Mouse (Mus musculus): ENCODE results near the gene Rnf216. TPM values are rescaled to one million over a fixed set of nuclear protein-coding genes. Genes with fewer than 3 reads are reported as not detected.

Gene Rnf216
- polyA plus RNA-seq, 1 experiment from 2014 or later, result 34.0 TPM

GRCm38 (mm10) chr5:143048232-143049012 is 64.4 kb downstream of the Rnf216 start:
- Histone ChIP-seq H3K4me2 (ENCODE audit: low read depth, low read length) (no peak overlapping the region), H3K9me3 (ENCODE audit: control insufficient read depth, low read length) (no peaks in the 10 kb centered on the region), H3K9ac (ENCODE audit: low read depth, low read length) (no peak overlapping the region), H3K4me3 (ENCODE audit: low read depth, low read length) (no peak overlapping the region), H3K36me3 (ENCODE audit: control insufficient read depth, insufficient read depth, low read length) (peaks cover 26% of the 10 kb centered on the region; the same call in 1 of the 2 replicates), H3K27me3 (replicated peaks; ENCODE audit: control insufficient read depth, insufficient read depth, low read length) (no peaks in the 10 kb centered on the region), H3K4me1 (ENCODE audit: control insufficient read depth, insufficient read depth, low read length) (peaks cover 19% of the 10 kb centered on the region), H3K27ac (replicated peaks; ENCODE audit: low read depth, low read length) (peak overlapping the region; percentile 84)
- DNase-seq (ENCODE audit: low spot score) (peak; percentile 65), ATAC-seq (ENCODE audit: low read depth) (peak; percentile 45; the same call in 1 of the 2 replicates)

- Histone ChIP-seq H3K4me3 (ENCODE audit: low read depth, low read length) (no peak overlapping the region), H3K4me2 (ENCODE audit: low read depth, low read length) (no peak overlapping the region), H3K4me1 (ENCODE audit: control insufficient read depth, insufficient read depth, low read length) (peaks cover 19% of the 10 kb centered on the region), H3K9me3 (ENCODE audit: control insufficient read depth, low read length) (no peaks in the 10 kb centered on the region), H3K9ac (ENCODE audit: low read depth, low read length) (no peak overlapping the region), H3K27ac (replicated peaks; ENCODE audit: low read depth, low read length) (peak overlapping the region; percentile 84), H3K36me3 (ENCODE audit: control insufficient read depth, insufficient read depth, low read length) (peaks cover 32% of the 10 kb centered on the region), H3K27me3 (replicated peaks; ENCODE audit: control insufficient read depth, insufficient read depth, low read length) (no peaks in the 10 kb centered on the region)
- ATAC-seq (ENCODE audit: low read depth) (no peak), DNase-seq (ENCODE audit: low spot score) (no peak)
- 96% methylated on average over 1 of the region's 1 CpGs for WGBS
These were observed 65.2 kb downstream of the Rnf216 start for GRCm38 (mm10) chr5:143047586-143047985.

GRCm38 (mm10) chr5:143043902-143044301 is 68.9 kb downstream of the Rnf216 start:
- Histone ChIP-seq H3K27ac (replicated peaks; ENCODE audit: low read depth, low read length) (no peak overlapping the region), H3K36me3 (ENCODE audit: control insufficient read depth, insufficient read depth, low read length) (peaks cover 35% of the 10 kb centered on the region), H3K9ac (ENCODE audit: low read depth, low read length) (no peak overlapping the region), H3K4me2 (ENCODE audit: low read depth, low read length) (no peak overlapping the region), H3K4me1 (ENCODE audit: control insufficient read depth, insufficient read depth, low read length) (0 out of 2 replicates have a peak, but pooled peaks cover 6% of the 10 kb centered on the region), H3K9me3 (ENCODE audit: control insufficient read depth, low read length) (no peaks in the 10 kb centered on the region), H3K4me3 (ENCODE audit: low read depth, low read length) (no peak overlapping the region), H3K27me3 (replicated peaks; ENCODE audit: control insufficient read depth, insufficient read depth, low read length) (no peaks in the 10 kb centered on the region)
- WGBS, result 74% methylated on average over 2 of the region's 2 CpGs
- no peak for ATAC-seq (ENCODE audit: low read depth)
- no peak for DNase-seq (ENCODE audit: low spot score)

- no peak for ATAC-seq (ENCODE audit: low read depth)
- no peaks in the 10 kb centered on the region for H3K27me3 ChIP-seq (replicated peaks; ENCODE audit: control insufficient read depth, insufficient read depth, low read length)
- WGBS, result 69% methylated on average over 2 of the region's 2 CpGs
- DNase-seq (ENCODE audit: low spot score), result no peak
- H3K9ac ChIP-seq (ENCODE audit: low read depth, low read length), result no peak overlapping the region
- H3K9me3 ChIP-seq (ENCODE audit: control insufficient read depth, low read length), result no peaks in the 10 kb centered on the region
- H3K4me3 ChIP-seq (ENCODE audit: low read depth, low read length), result no peak overlapping the region
- no peak overlapping the region for H3K27ac ChIP-seq (replicated peaks; ENCODE audit: low read depth, low read length)
- H3K4me1 ChIP-seq (ENCODE audit: control insufficient read depth, insufficient read depth, low read length), result 0 out of 2 replicates have a peak, but pooled peaks cover 4% of the 10 kb centered on the region
- H3K36me3 ChIP-seq (ENCODE audit: control insufficient read depth, insufficient read depth, low read length), result peaks cover 37% of the 10 kb centered on the region
- no peak overlapping the region for H3K4me2 ChIP-seq (ENCODE audit: low read depth, low read length)
These were observed 69.5 kb downstream of the Rnf216 start for GRCm38 (mm10) chr5:143043285-143043684.

- no peak for ATAC-seq (ENCODE audit: low read depth)
- no peak overlapping the region for H3K4me3 ChIP-seq (ENCODE audit: low read depth, low read length)
These were observed 74.0 kb downstream of the Rnf216 start for GRCm38 (mm10) chr5:143038794-143039193.

GRCm38 (mm10) chr5:143037201-143037600 is 75.6 kb downstream of the Rnf216 start:
- Histone ChIP-seq H3K27me3 (replicated peaks; ENCODE audit: control insufficient read depth, insufficient read depth, low read length) (no peaks in the 10 kb centered on the region), H3K9me3 (ENCODE audit: control insufficient read depth, low read length) (no peaks in the 10 kb centered on the region), H3K36me3 (ENCODE audit: control insufficient read depth, insufficient read depth, low read length) (peaks cover 19% of the 10 kb centered on the region; the same call in 1 of the 2 replicates), H3K9ac (ENCODE audit: low read depth, low read length) (no peak overlapping the region), H3K27ac (replicated peaks; ENCODE audit: low read depth, low read length) (no peak overlapping the region), H3K4me2 (ENCODE audit: low read depth, low read length) (no peak overlapping the region), H3K4me3 (ENCODE audit: low read depth, low read length) (no peak overlapping the region), H3K4me1 (ENCODE audit: control insufficient read depth, insufficient read depth, low read length) (peaks cover 7% of the 10 kb centered on the region; the same call in 1 of the 2 replicates)
- no peak for ATAC-seq (ENCODE audit: low read depth)
- 16% methylated on average over 1 of the region's 1 CpGs for WGBS
- DNase-seq (ENCODE audit: low spot score), result peak; percentile 80

More at GRCm38 (mm10) chr5:143038794-143039193, 74.0 kb downstream of the Rnf216 start:
- Histone ChIP-seq H3K9me3 (ENCODE audit: control insufficient read depth, low read length) (no peaks in the 10 kb centered on the region), H3K9ac (ENCODE audit: low read depth, low read length) (no peak overlapping the region), H3K27me3 (replicated peaks; ENCODE audit: control insufficient read depth, insufficient read depth, low read length) (no peaks in the 10 kb centered on the region), H3K27ac (replicated peaks; ENCODE audit: low read depth, low read length) (no peak overlapping the region), H3K4me2 (ENCODE audit: low read depth, low read length) (no peak overlapping the region), H3K4me1 (ENCODE audit: control insufficient read depth, insufficient read depth, low read length) (no peaks in the 10 kb centered on the region), H3K36me3 (ENCODE audit: control insufficient read depth, insufficient read depth, low read length) (peaks cover 27% of the 10 kb centered on the region)
- no peak for DNase-seq (ENCODE audit: low spot score)
- 78% methylated on average over 4 of the region's 4 CpGs for WGBS

GRCm38 (mm10) chr5:143036052-143036451 is 76.7 kb downstream of the Rnf216 start:
- WGBS, result 100% methylated on average over 1 of the region's 1 CpGs
- Histone ChIP-seq H3K4me2 (ENCODE audit: low read depth, low read length) (no peak overlapping the region), H3K4me3 (ENCODE audit: low read depth, low read length) (no peak overlapping the region), H3K9ac (ENCODE audit: low read depth, low read length) (no peak overlapping the region), H3K4me1 (ENCODE audit: control insufficient read depth, insufficient read depth, low read length) (peaks cover 7% of the 10 kb centered on the region; the same call in 1 of the 2 replicates), H3K27me3 (replicated peaks; ENCODE audit: control insufficient read depth, insufficient read depth, low read length) (no peaks in the 10 kb centered on the region), H3K36me3 (ENCODE audit: control insufficient read depth, insufficient read depth, low read length) (peaks cover 10% of the 10 kb centered on the region; the same call in 1 of the 2 replicates), H3K27ac (replicated peaks; ENCODE audit: low read depth, low read length) (no peak overlapping the region), H3K9me3 (ENCODE audit: control insufficient read depth, low read length) (no peaks in the 10 kb centered on the region)
- ATAC-seq (ENCODE audit: low read depth), result no peak
- DNase-seq (ENCODE audit: low spot score), result no peak

- Histone ChIP-seq H3K9ac (ENCODE audit: low read depth, low read length) (no peak overlapping the region), H3K27me3 (replicated peaks; ENCODE audit: control insufficient read depth, insufficient read depth, low read length) (no peaks in the 10 kb centered on the region), H3K4me2 (ENCODE audit: low read depth, low read length) (no peak overlapping the region), H3K36me3 (ENCODE audit: control insufficient read depth, insufficient read depth, low read length) (0 out of 2 replicates have a peak, but pooled peaks cover 7% of the 10 kb centered on the region), H3K9me3 (ENCODE audit: control insufficient read depth, low read length) (no peaks in the 10 kb centered on the region), H3K27ac (replicated peaks; ENCODE audit: low read depth, low read length) (no peak overlapping the region), H3K4me1 (ENCODE audit: control insufficient read depth, insufficient read depth, low read length) (peaks cover 7% of the 10 kb centered on the region; the same call in 1 of the 2 replicates), H3K4me3 (ENCODE audit: low read depth, low read length) (no peak overlapping the region)
- DNase-seq (ENCODE audit: low spot score), result no peak
- ATAC-seq (ENCODE audit: low read depth), result no peak
- WGBS, result 86% methylated on average over 4 of the region's 4 CpGs
These were observed 77.5 kb downstream of the Rnf216 start for GRCm38 (mm10) chr5:143035271-143035670.

All from embryonic facial prominence, embryonic 14.5 days (tissue).